Mouse (Mus musculus) liver, adult 2 months (tissue): Measurements from ENCODE around the gene Naaladl2.

Experiments used
- CTCF ChIP-seq: fragments of 200-500 bp; IDR thresholded peaks from 2 replicates; pipeline ENCODE4 v1.5.1; 2011; ENCODE audit warnings: low read depth, low read length, control low read depth
- POLR2A ChIP-seq: fragments of 200-500 bp; IDR thresholded peaks from 2 replicates; pipeline ENCODE4 v1.6.1; 2011; ENCODE audit warnings: low read length, control low read depth; ENCODE audit not compliant: insufficient read depth; ENCODE audit errors: extremely low read depth

- no peak for TF ChIP-seq POLR2A
- TF ChIP-seq CTCF, result no peak
Observed at GRCm38 (mm10) chr3:24668052-24668916, 475.8 kb downstream of the Naaladl2 start.
